Mouse (Mus musculus): ENCODE measurements around the gene Ppp1r13b. TPM values are rescaled to one million over a fixed set of nuclear protein-coding genes. Genes with fewer than 3 reads are reported as not detected.

Ppp1r13b gene
- total and polyA plus RNA-seq, 3 experiments, result 1.5 to 8.7 TPM; not detected in 1

GRCm38 (mm10) chr12:111911796-111912195 is 3.9 kb upstream of the Ppp1r13b start:
- Histone ChIP-seq H3K27me3 (ENCODE audit: control insufficient read depth in 1 of 2, insufficient read depth in 2 of 2, low read length in 2 of 2) (peaks cover 16 to 20% of the 10 kb centered on the region in 2 experiments), H3K9ac (ENCODE audit: control insufficient read depth, low read depth, low read length, poor library complexity, severe bottlenecking) (no peak overlapping the region), H3K27ac (ENCODE audit: control insufficient read depth, low read depth, low read length) (no peak overlapping the region), H3K4me3 (ENCODE audit: control insufficient read depth in 1 of 2, insufficient read depth in 1 of 2, low read depth in 2 of 2, low read length in 2 of 2) (no peak overlapping the region), H3K36me3 (ENCODE audit: control insufficient read depth in 1 of 2, insufficient read depth in 2 of 2, low read length in 2 of 2) (peaks cover 0 to 1% of the 10 kb centered on the region in 2 experiments; a peak in 2 of 4 replicates), H3K9me3 (replicated peaks; ENCODE audit: insufficient read depth, low read length) (no peaks in the 10 kb centered on the region), H3K4me1 (ENCODE audit: control insufficient read depth in 1 of 2, insufficient read depth in 2 of 2, low read length in 2 of 2) (peaks cover 0 to 2% of the 10 kb centered on the region in 2 experiments; a peak in 1 of 4 replicates), H3K79me2 (ENCODE audit: control insufficient read depth, insufficient read depth, low read length, poor library complexity) (no peaks in the 10 kb centered on the region; the same call in 1 of the 2 replicates)
- DNase-seq (ENCODE audit: low read depth, low spot score), result no peak
- no peak for TF ChIP-seq ZC3H11A (IDR thresholded peaks at IDR 0.05; ENCODE audit: low read depth, low read length)
- TF ChIP-seq NRF1 (IDR thresholded peaks at IDR 0.05; ENCODE audit: insufficient read depth, low read depth, low read length, poor library complexity, severe bottlenecking), result no peak

GRCm38 (mm10) chr12:111911171-111911760 is 3.4 kb upstream of the Ppp1r13b start:
- Histone ChIP-seq H3K4me1 (ENCODE audit: control insufficient read depth in 1 of 2, insufficient read depth in 2 of 2, low read length in 2 of 2) (peaks cover 0 to 5% of the 10 kb centered on the region in 2 experiments; a peak in 2 of 4 replicates), H3K27me3 (ENCODE audit: control insufficient read depth in 1 of 2, insufficient read depth in 2 of 2, low read length in 2 of 2) (peaks cover 16% of the 10 kb centered on the region in 2 experiments), H3K9ac (ENCODE audit: control insufficient read depth, low read depth, low read length, poor library complexity, severe bottlenecking) (no peak overlapping the region), H3K27ac (ENCODE audit: control insufficient read depth, low read depth, low read length) (no peak overlapping the region), H3K4me3 (ENCODE audit: control insufficient read depth in 1 of 2, insufficient read depth in 1 of 2, low read depth in 2 of 2, low read length in 2 of 2) (no peak overlapping the region), H3K9me3 (replicated peaks; ENCODE audit: insufficient read depth, low read length) (no peaks in the 10 kb centered on the region), H3K36me3 (ENCODE audit: control insufficient read depth in 1 of 2, insufficient read depth in 2 of 2, low read length in 2 of 2) (peaks cover 0 to 7% of the 10 kb centered on the region in 2 experiments; a peak in 2 of 4 replicates), H3K79me2 (ENCODE audit: control insufficient read depth, insufficient read depth, low read length, poor library complexity) (no peaks in the 10 kb centered on the region; the same call in 1 of the 2 replicates)
- DNase-seq (ENCODE audit: low read depth, low spot score), result no peak
- TF ChIP-seq MYB (IDR thresholded peaks at IDR 0.05; ENCODE audit: low read depth, low read length) (no peak), USF2 (IDR thresholded peaks at IDR 0.05; ENCODE audit: borderline replicate concordance in 1 of 2, insufficient read depth in 1 of 2, low read depth in 1 of 2, low read length in 2 of 2) (no peak), MXI1 (IDR thresholded peaks at IDR 0.05; ENCODE audit: low read depth, low read length) (no peak), RAD21 (IDR thresholded peaks at IDR 0.05; ENCODE audit: low read depth, low read length) (no peak), POLR2AphosphoS2 (IDR thresholded peaks at IDR 0.05; ENCODE audit: low read length) (no peak), CHD1 (IDR thresholded peaks at IDR 0.05; ENCODE audit: low read depth, low read length) (no peak), ETS1 (IDR thresholded peaks at IDR 0.05; ENCODE audit: low read depth, low read length) (no peak), TAL1 (IDR thresholded peaks at IDR 0.05; ENCODE audit: low read length) (no peak), CHD2 (IDR thresholded peaks at IDR 0.05; ENCODE audit: low read length) (no peak), HCFC1 (IDR thresholded peaks at IDR 0.05; ENCODE audit: low read depth, low read length) (no peak)

DNA sequence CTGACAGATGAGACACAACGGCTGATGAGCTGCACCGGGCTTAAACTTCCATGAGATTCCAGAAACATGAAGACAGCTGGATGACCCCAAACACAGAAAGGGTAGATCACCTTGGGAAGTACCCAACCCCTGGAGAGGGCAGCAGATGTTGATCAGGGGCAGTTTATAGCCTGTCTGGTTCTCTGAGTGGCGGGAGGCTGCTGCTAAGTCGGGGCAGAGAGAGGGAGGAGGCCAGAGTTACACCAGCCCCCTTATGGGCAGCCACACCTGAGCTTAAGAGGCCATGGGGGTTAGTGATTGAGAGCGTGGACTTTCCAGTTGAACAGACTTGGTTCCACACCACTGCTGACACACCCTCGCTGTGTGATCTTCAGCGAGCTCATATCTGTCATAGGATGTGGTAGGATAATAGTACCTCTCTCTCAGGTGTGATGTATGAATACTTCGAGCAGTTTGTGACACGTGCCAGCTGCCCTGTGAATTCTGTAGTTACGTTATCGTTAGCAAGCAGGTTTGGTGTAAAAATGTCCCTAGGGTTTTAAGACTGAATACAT is 1.2 kb upstream of the Ppp1r13b start:
- H3K36me3 ChIP-seq (ENCODE audit: control insufficient read depth in 1 of 2, insufficient read depth in 2 of 2, low read length in 2 of 2), result peaks cover 0 to 13% of the 10 kb centered on the region in 2 experiments; a peak in 2 of 4 replicates
- H3K27ac ChIP-seq (ENCODE audit: control insufficient read depth, low read depth, low read length), result no peak overlapping the region
- no peaks in the 10 kb centered on the region; the same call in 1 of the 2 replicates for H3K79me2 ChIP-seq (ENCODE audit: control insufficient read depth, insufficient read depth, low read length, poor library complexity)
- peaks cover 10 to 16% of the 10 kb centered on the region in 2 experiments for H3K27me3 ChIP-seq (ENCODE audit: control insufficient read depth in 1 of 2, insufficient read depth in 2 of 2, low read length in 2 of 2)
- no peak overlapping the region for H3K9ac ChIP-seq (ENCODE audit: control insufficient read depth, low read depth, low read length, poor library complexity, severe bottlenecking)
- TF ChIP-seq RCOR1 (IDR thresholded peaks at IDR 0.05; ENCODE audit: low read depth, low read length), result no peak
- no peak for TF ChIP-seq SIN3A (IDR thresholded peaks at IDR 0.05; ENCODE audit: low read length)
- no peak for TF ChIP-seq ZNF384 (IDR thresholded peaks at IDR 0.05; ENCODE audit: low read depth, low read length)
- no peak for TF ChIP-seq EP300 (IDR thresholded peaks at IDR 0.05; ENCODE audit: low read depth in 1 of 2, low read length in 2 of 2)
- no peak for TF ChIP-seq MYC (IDR thresholded peaks at IDR 0.05; ENCODE audit: low read depth, low read length)
- TF ChIP-seq MAX (IDR thresholded peaks at IDR 0.05; ENCODE audit: low read length), result no peak
- no peak for TF ChIP-seq GATA1 (IDR thresholded peaks at IDR 0.05; ENCODE audit: low read depth, low read length)
- no peak for TF ChIP-seq ZKSCAN1 (IDR thresholded peaks at IDR 0.05; ENCODE audit: low read depth, low read length)
- no peak for TF ChIP-seq ELF1 (IDR thresholded peaks at IDR 0.05; ENCODE audit: low read depth, low read length)
- no peak for TF ChIP-seq USF1 (IDR thresholded peaks at IDR 0.05; ENCODE audit: low read depth, low read length)
- TF ChIP-seq ZMIZ1 (IDR thresholded peaks at IDR 0.05; ENCODE audit: low read depth, low read length), result no peak
- TF ChIP-seq BHLHE40 (IDR thresholded peaks at IDR 0.05; ENCODE audit: borderline replicate concordance, low read depth, low read length), result no peak
- no peak for TF ChIP-seq POLR2AphosphoS5 (IDR thresholded peaks at IDR 0.05; ENCODE audit: borderline replicate concordance, low read depth, low read length)
- no peak overlapping the region for H3K4me3 ChIP-seq (ENCODE audit: control insufficient read depth in 1 of 2, insufficient read depth in 1 of 2, low read depth in 2 of 2, low read length in 2 of 2)
- H3K9me3 ChIP-seq (replicated peaks; ENCODE audit: insufficient read depth, low read length), result no peaks in the 10 kb centered on the region
- peaks cover 0 to 14% of the 10 kb centered on the region in 2 experiments; a peak in 2 of 4 replicates for H3K4me1 ChIP-seq (ENCODE audit: control insufficient read depth in 1 of 2, insufficient read depth in 2 of 2, low read length in 2 of 2)
- DNase-seq (ENCODE audit: low read depth, low spot score), result no peak

All from MEL (cell line).